Mouse (Mus musculus) limb, embryonic 11.5 days (tissue): ENCODE data around the gene Adora1. TPM values are rescaled to one million over a fixed set of nuclear protein-coding genes. Genes with fewer than 3 reads are reported as not detected.
"Not testable (repeated sequence)": the region's sequence is repeated elsewhere in the genome, so short reads cannot be mapped to it uniquely, and the experiment has no call there.

Source experiments
- ATAC-seq: fragments of 200-750 bp; cut with Nextera tagmentation; 2 replicates; pipeline ENCODE4 v1.8.0; 2017; ENCODE audit warnings: low read depth; ENCODE audit not compliant: insufficient number of reproducible peaks, low FRiP score, low TSS enrichment
- DNase-seq: peaks from one replicate; pipeline ENCODE4 v3.0.0-alpha.2; 2015; ENCODE audit warnings: low spot score
- H3K27ac ChIP-seq: fragments of 300-500 bp; sonication (generic); replicated peaks from 2 replicates; pipeline ENCODE4 v1.5.1; 2014; ENCODE audit warnings: low read depth, mild to moderate bottlenecking, low read length
- H3K27me3 ChIP-seq: fragments of 300-500 bp; sonication (generic); 2 replicates; pipeline ENCODE4 v1.6.1; 2014; ENCODE audit warnings: mild to moderate bottlenecking, low read length, mixed read lengths; ENCODE audit not compliant: control insufficient read depth, insufficient read depth
- H3K36me3 ChIP-seq: fragments of 300-500 bp; sonication (generic); 2 replicates; pipeline ENCODE4 v1.6.1; 2014; ENCODE audit warnings: mild to moderate bottlenecking, low read length, moderate library complexity, mixed read lengths; ENCODE audit not compliant: control insufficient read depth, insufficient read depth
- H3K4me1 ChIP-seq: fragments of 300-500 bp; sonication (generic); 2 replicates; pipeline ENCODE4 v1.6.1; 2014; ENCODE audit warnings: low read length, mixed read lengths; ENCODE audit not compliant: control insufficient read depth, insufficient read depth
- H3K4me2 ChIP-seq: fragments of 300-500 bp; sonication (generic); 2 replicates; pipeline ENCODE4 v1.6.1; 2014; ENCODE audit warnings: low read depth, mild to moderate bottlenecking, moderate library complexity; ENCODE audit not compliant: severe bottlenecking
- H3K4me3 ChIP-seq: fragments of 300-500 bp; sonication (generic); 2 replicates; pipeline ENCODE4 v1.5.1; 2014; ENCODE audit warnings: low read depth, low read length
- H3K9ac ChIP-seq: fragments of 300-500 bp; sonication (generic); 2 replicates; pipeline ENCODE4 v1.6.1; 2014; ENCODE audit warnings: mild to moderate bottlenecking, low read length
- H3K9me3 ChIP-seq: fragments of 300-500 bp; sonication (generic); 2 replicates; pipeline ENCODE4 v1.6.1; 2016; ENCODE audit warnings: low read length; ENCODE audit not compliant: control insufficient read depth
- WGBS: fragments of 180-500 bp; shearing (Covaris S2); extraction: QIAGEN DNeasy Blood & Tissue Kit; methylation state at CpG from one replicate; pipeline ENCODE4 v1.1.7; 2014; 5-methylcytosine and 5-hydroxymethylcytosine counted together
- polyA plus RNA-seq: library from polyadenylated mRNA; unstranded; fragments of >200 nt; fragmentation: Nextera tagmentation; extraction: Ambion mirVana; gene quantifications from 2 replicates; pipeline ENCODE4 v1.2.1, GENCODE M21; 2014

Adora1 gene
- polyA plus RNA-seq, 1 experiment from 2014 or later = 0.88 TPM

- H3K36me3 ChIP-seq = no peaks in the 10 kb centered on the region
- H3K27me3 ChIP-seq = no peaks in the 10 kb centered on the region
- H3K4me1 ChIP-seq = peaks cover 3% of the 10 kb centered on the region; the same call in 1 of the 2 replicates
- H3K4me2 ChIP-seq = no peak overlapping the region
- no peak for ATAC-seq
- no peak for DNase-seq
- no peak overlapping the region for H3K27ac ChIP-seq
- H3K4me3 ChIP-seq = no peak overlapping the region
- no peaks in the 10 kb centered on the region for H3K9me3 ChIP-seq
- no peak overlapping the region for H3K9ac ChIP-seq
- WGBS = 66% methylated on average over 9 of the region's 9 CpGs
Observed at GRCm38 (mm10) chr1:134273493-134274395, 38.5 kb upstream of the Adora1 start.

- no peak for ATAC-seq
- WGBS = 86% methylated on average over 5 of the region's 5 CpGs
Observed at GRCm38 (mm10) chr1:134272754-134273250, 37.6 kb upstream of the Adora1 start.

GRCm38 (mm10) chr1:134270026-134270425, 34.8 kb upstream of the Adora1 start:
- Histone ChIP-seq H3K4me1 (no peaks in the 10 kb centered on the region), H3K4me3 (no peak overlapping the region), H3K36me3 (no peaks in the 10 kb centered on the region), H3K9ac (no peak overlapping the region), H3K27ac (no peak overlapping the region), H3K9me3 (no peaks in the 10 kb centered on the region), H3K4me2 (no peak overlapping the region), H3K27me3 (no peaks in the 10 kb centered on the region)
- DNase-seq (no peak), ATAC-seq (no peak)
- 70% methylated on average over 7 of the region's 7 CpGs for WGBS

More at GRCm38 (mm10) chr1:134272754-134273250, 37.6 kb upstream of the Adora1 start:
- no peaks in the 10 kb centered on the region for H3K27me3 ChIP-seq
- no peak overlapping the region for H3K4me3 ChIP-seq
- DNase-seq = no peak
- no peak overlapping the region for H3K9ac ChIP-seq
- H3K4me1 ChIP-seq = peaks cover 3% of the 10 kb centered on the region; the same call in 1 of the 2 replicates
- no peaks in the 10 kb centered on the region for H3K36me3 ChIP-seq
- H3K4me2 ChIP-seq = no peak overlapping the region
- no peaks in the 10 kb centered on the region for H3K9me3 ChIP-seq
- H3K27ac ChIP-seq = no peak overlapping the region

- H3K4me1 ChIP-seq = no peaks in the 10 kb centered on the region
- H3K36me3 ChIP-seq = no peaks in the 10 kb centered on the region
- WGBS = 49% methylated on average over 2 of the region's 2 CpGs
- H3K27ac ChIP-seq = no peak overlapping the region
- H3K4me3 ChIP-seq = no peak overlapping the region
- ATAC-seq = no peak
- DNase-seq = no peak
- H3K27me3 ChIP-seq = no peaks in the 10 kb centered on the region
- no peak overlapping the region for H3K4me2 ChIP-seq
- H3K9me3 ChIP-seq = no peaks in the 10 kb centered on the region
- no peak overlapping the region for H3K9ac ChIP-seq
Observed at GRCm38 (mm10) chr1:134265797-134266196, 30.6 kb upstream of the Adora1 start.

- 93% methylated on average over 6 of the region's 6 CpGs for WGBS
Observed at GRCm38 (mm10) chr1:134264341-134264740, 29.1 kb upstream of the Adora1 start.

GRCm38 (mm10) chr1:134249681-134250080, 14.4 kb upstream of the Adora1 start:
- not testable (repeated sequence) for H3K4me3 ChIP-seq, H3K9me3 ChIP-seq, H3K9ac ChIP-seq, ATAC-seq, H3K27me3 ChIP-seq, DNase-seq, H3K27ac ChIP-seq, H3K36me3 ChIP-seq, H3K4me2 ChIP-seq, H3K4me1 ChIP-seq
- WGBS = 89% methylated on average over 1 of the region's 1 CpGs

More at GRCm38 (mm10) chr1:134264341-134264740, 29.1 kb upstream of the Adora1 start:
- Histone ChIP-seq H3K27ac (no peak overlapping the region), H3K4me3 (no peak overlapping the region), H3K36me3 (no peaks in the 10 kb centered on the region), H3K4me2 (no peak overlapping the region), H3K9ac (no peak overlapping the region), H3K9me3 (no peaks in the 10 kb centered on the region), H3K27me3 (no peaks in the 10 kb centered on the region), H3K4me1 (no peaks in the 10 kb centered on the region)
- no peak for ATAC-seq
- no peak for DNase-seq

- no peaks in the 10 kb centered on the region for H3K36me3 ChIP-seq
- ATAC-seq (no peak), DNase-seq (no peak)
- H3K4me3 ChIP-seq = no peak overlapping the region
- H3K4me1 ChIP-seq = no peaks in the 10 kb centered on the region
- H3K27me3 ChIP-seq = no peaks in the 10 kb centered on the region
- 67% methylated on average over 4 of the region's 4 CpGs for WGBS
- no peak overlapping the region for H3K4me2 ChIP-seq
- no peak overlapping the region for H3K9ac ChIP-seq
- no peaks in the 10 kb centered on the region for H3K9me3 ChIP-seq
- H3K27ac ChIP-seq = no peak overlapping the region
Observed at GRCm38 (mm10) chr1:134246590-134246989, 11.4 kb upstream of the Adora1 start.

GRCm38 (mm10) chr1:134245004-134245717, 9.9 kb upstream of the Adora1 start:
- 75% methylated on average over 14 of the region's 14 CpGs for WGBS
- ATAC-seq = peak; percentile 44

More at GRCm38 (mm10) chr1:134245004-134245717, 9.9 kb upstream of the Adora1 start:
- no peak overlapping the region for H3K27ac ChIP-seq
- H3K36me3 ChIP-seq = no peaks in the 10 kb centered on the region
- H3K4me3 ChIP-seq = no peak overlapping the region
- no peak for DNase-seq
- no peak overlapping the region for H3K9ac ChIP-seq
- no peaks in the 10 kb centered on the region for H3K27me3 ChIP-seq
- H3K4me1 ChIP-seq = no peaks in the 10 kb centered on the region
- no peaks in the 10 kb centered on the region for H3K9me3 ChIP-seq
- H3K4me2 ChIP-seq = no peak overlapping the region
